Mouse (Mus musculus) heart, embryonic 11.5 days (tissue): ENCODE measurements at regions not wholly inside any gene's neighbourhood (a gene's known extent, or its start where the extent isn't known, plus 50 kb on each side); places are given as distances from the start of the nearest gene placed in this dataset.

ENCODE experiments used
- ATAC-seq: fragments of 200-750 bp; cut with Nextera tagmentation; replicated peaks from 2 replicates; pipeline ENCODE4 v1.8.0; 2017; ENCODE audit warnings: moderate library complexity; ENCODE audit not compliant: insufficient number of reproducible peaks, low FRiP score, low TSS enrichment
- H3K27ac ChIP-seq: fragments of 300-500 bp; sonication (generic); 2 replicates; pipeline ENCODE4 v1.5.1; 2014; ENCODE audit warnings: mild to moderate bottlenecking, low read depth, low read length
- H3K27me3 ChIP-seq: fragments of 300-500 bp; sonication (generic); 2 replicates; pipeline ENCODE4 v1.6.1; 2014; ENCODE audit warnings: mild to moderate bottlenecking, low read length, mixed read lengths; ENCODE audit not compliant: control insufficient read depth, insufficient read depth
- H3K36me3 ChIP-seq: fragments of 300-500 bp; sonication (generic); 2 replicates; pipeline ENCODE4 v1.6.1; 2014; ENCODE audit warnings: mild to moderate bottlenecking, low read length, moderate library complexity, mixed read lengths; ENCODE audit not compliant: control insufficient read depth, insufficient read depth
- H3K4me1 ChIP-seq: fragments of 300-500 bp; sonication (generic); 2 replicates; pipeline ENCODE4 v1.6.1; 2014; ENCODE audit warnings: low read length; ENCODE audit not compliant: control insufficient read depth, insufficient read depth
- H3K4me2 ChIP-seq: fragments of 300-500 bp; sonication (generic); 2 replicates; pipeline ENCODE4 v1.6.1; 2014; ENCODE audit warnings: mild to moderate bottlenecking, moderate library complexity
- H3K4me3 ChIP-seq: fragments of 300-500 bp; sonication (generic); 2 replicates; pipeline ENCODE4 v1.5.1; 2014; ENCODE audit warnings: low read depth, low read length
- H3K9ac ChIP-seq: fragments of 300-500 bp; sonication (generic); 2 replicates; pipeline ENCODE4 v1.6.1; 2014; ENCODE audit warnings: mild to moderate bottlenecking, low read depth, low read length, moderate library complexity
- H3K9me3 ChIP-seq: fragments of 300-500 bp; sonication (generic); replicated peaks from 2 replicates; pipeline ENCODE4 v1.6.1; 2016; ENCODE audit warnings: low read length; ENCODE audit not compliant: control insufficient read depth
- WGBS: fragments of 180-500 bp; shearing (Covaris S2); extraction: QIAGEN DNeasy Blood & Tissue Kit; methylation state at CpG from one replicate; pipeline ENCODE4 v1.1.7; 2014; ENCODE audit not compliant: insufficient replicate concordance; 5-methylcytosine and 5-hydroxymethylcytosine counted together

GRCm38 (mm10) chr7:113010150-113010549 is 56.4 kb downstream of the Rassf10 start:
- H3K36me3 ChIP-seq: no peaks in the 10 kb centered on the region
- WGBS: 91% methylated on average over 1 of the region's 1 CpGs
- no peak for ATAC-seq

GRCm38 (mm10) chr7:113017092-113017755 is 63.5 kb downstream of the Rassf10 start:
- Histone ChIP-seq H3K4me2 (no peak overlapping the region), H3K4me3 (no peak overlapping the region), H3K36me3 (no peaks in the 10 kb centered on the region), H3K4me1 (0 out of 2 replicates have a peak, but pooled peaks cover 2% of the 10 kb centered on the region), H3K9me3 (no peaks in the 10 kb centered on the region), H3K9ac (no peak overlapping the region), H3K27me3 (no peaks in the 10 kb centered on the region), H3K27ac (no peak overlapping the region)
- 31% methylated on average over 8 of the region's 8 CpGs for WGBS
- no peak for ATAC-seq

More at GRCm38 (mm10) chr7:113010150-113010549, 56.4 kb downstream of the Rassf10 start:
- Histone ChIP-seq H3K27ac (no peak overlapping the region), H3K4me3 (no peak overlapping the region), H3K9ac (no peak overlapping the region), H3K4me1 (no peaks in the 10 kb centered on the region), H3K27me3 (no peaks in the 10 kb centered on the region), H3K9me3 (no peaks in the 10 kb centered on the region), H3K4me2 (no peak overlapping the region)

- Histone ChIP-seq H3K4me1 (0 out of 2 replicates have a peak, but pooled peaks cover 2% of the 10 kb centered on the region), H3K9me3 (no peaks in the 10 kb centered on the region), H3K27ac (no peak overlapping the region), H3K36me3 (no peaks in the 10 kb centered on the region), H3K27me3 (no peaks in the 10 kb centered on the region), H3K4me2 (no peak overlapping the region), H3K4me3 (no peak overlapping the region), H3K9ac (no peak overlapping the region)
- WGBS: 57% methylated on average over 5 of the region's 5 CpGs
- ATAC-seq: no peak
Measured at GRCm38 (mm10) chr7:113021412-113021811, 67.7 kb downstream of the Rassf10 start.

- 32% methylated on average over 2 of the region's 2 CpGs for WGBS
Measured at GRCm38 (mm10) chr7:113022516-113022915, 68.8 kb downstream of the Rassf10 start.

GRCm38 (mm10) chr7:113025758-113026157 is 72.0 kb downstream of the Rassf10 start:
- WGBS: 85% methylated on average over 1 of the region's 1 CpGs
- Histone ChIP-seq H3K4me1 (peaks cover 6% of the 10 kb centered on the region; the same call in 1 of the 2 replicates), H3K36me3 (no peaks in the 10 kb centered on the region), H3K27ac (no peak overlapping the region), H3K9me3 (no peaks in the 10 kb centered on the region), H3K9ac (no peak overlapping the region), H3K4me2 (no peak overlapping the region), H3K27me3 (no peaks in the 10 kb centered on the region), H3K4me3 (no peak overlapping the region)
- no peak for ATAC-seq

More at GRCm38 (mm10) chr7:113022516-113022915, 68.8 kb downstream of the Rassf10 start:
- Histone ChIP-seq H3K4me2 (no peak overlapping the region), H3K4me3 (no peak overlapping the region), H3K27ac (no peak overlapping the region), H3K4me1 (0 out of 2 replicates have a peak, but pooled peaks cover 2% of the 10 kb centered on the region), H3K36me3 (no peaks in the 10 kb centered on the region), H3K27me3 (no peaks in the 10 kb centered on the region), H3K9me3 (no peaks in the 10 kb centered on the region), H3K9ac (no peak overlapping the region)
- ATAC-seq: no peak

GRCm38 (mm10) chr7:113026290-113027075 is 72.7 kb downstream of the Rassf10 start:
- H3K4me1 ChIP-seq: peaks cover 6% of the 10 kb centered on the region; the same call in 1 of the 2 replicates
- H3K4me3 ChIP-seq: no peak overlapping the region
- no peaks in the 10 kb centered on the region for H3K36me3 ChIP-seq
- H3K27ac ChIP-seq: no peak overlapping the region
- H3K4me2 ChIP-seq: no peak overlapping the region
- WGBS: 70% methylated on average over 10 of the region's 10 CpGs
- no peak overlapping the region for H3K9ac ChIP-seq
- ATAC-seq: no peak
- no peaks in the 10 kb centered on the region for H3K9me3 ChIP-seq
- H3K27me3 ChIP-seq: no peaks in the 10 kb centered on the region

GRCm38 (mm10) chr7:113027125-113027801 is 73.5 kb downstream of the Rassf10 start:
- H3K36me3 ChIP-seq: no peaks in the 10 kb centered on the region
- H3K27ac ChIP-seq: no peak overlapping the region
- no peaks in the 10 kb centered on the region for H3K9me3 ChIP-seq
- 55% methylated on average over 5 of the region's 5 CpGs for WGBS
- ATAC-seq: no peak
- H3K27me3 ChIP-seq: no peaks in the 10 kb centered on the region
- H3K4me1 ChIP-seq: peaks cover 6% of the 10 kb centered on the region; the same call in 1 of the 2 replicates
- H3K4me3 ChIP-seq: no peak overlapping the region
- no peak overlapping the region for H3K9ac ChIP-seq
- no peak overlapping the region for H3K4me2 ChIP-seq

GRCm38 (mm10) chr7:113030053-113030752 is 76.4 kb downstream of the Rassf10 start:
- no peak overlapping the region for H3K4me2 ChIP-seq
- 22% methylated on average over 5 of the region's 5 CpGs for whole genome bisulfite sequencing

More at GRCm38 (mm10) chr7:113030053-113030752, 76.4 kb downstream of the Rassf10 start:
- no peak overlapping the region for H3K4me3 ChIP-seq
- H3K9me3 ChIP-seq: no peaks in the 10 kb centered on the region
- H3K27me3 ChIP-seq: no peaks in the 10 kb centered on the region
- peak; percentile 67; the same call in 1 of the 2 replicates for ATAC-seq
- H3K27ac ChIP-seq: 0 out of 2 replicates have a peak overlapping the region, but pooled peaks have one; percentile 1
- H3K36me3 ChIP-seq: no peaks in the 10 kb centered on the region
- no peak overlapping the region for H3K9ac ChIP-seq
- peaks cover 6% of the 10 kb centered on the region; the same call in 1 of the 2 replicates for H3K4me1 ChIP-seq
